Mouse (Mus musculus) layer of hippocampus, adult 11-12 months (tissue): ENCODE results near the gene Atp1b1.
A peak's percentile ranks its signal among the peaks of the same experiment; 100 is the strongest.

Source experiments
- DNase-seq: peaks from one replicate; pipeline ENCODE4 v3.0.0; 2022; ENCODE audit warnings: low spot score

Atp1b1 gene

GRCm38 (mm10) chr1:164467406-164467805 is 9.3 kb upstream of the Atp1b1 start:
- no peak for DNase-seq

DNA sequence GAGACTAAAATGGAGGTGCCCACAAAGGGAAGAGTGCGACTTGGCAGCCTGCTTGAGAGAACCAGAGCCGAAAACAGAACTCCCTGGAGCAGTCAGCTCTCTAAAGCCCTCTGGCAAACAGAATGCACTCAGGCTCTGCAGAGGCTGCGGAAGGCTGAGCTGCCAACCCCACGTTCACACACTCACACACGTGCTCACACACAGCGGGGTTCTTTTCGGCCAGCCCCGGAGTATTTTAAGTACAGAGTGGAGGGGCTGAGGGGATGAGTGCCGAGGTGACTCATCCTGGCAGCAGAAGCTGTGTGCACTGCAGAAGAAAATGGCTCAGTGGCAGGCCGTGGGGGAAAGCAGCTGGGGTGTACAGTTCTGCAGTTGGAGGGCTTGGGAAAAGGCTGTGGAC is 3.6 kb upstream of the Atp1b1 start:
- DNase-seq: peak; percentile 82

GRCm38 (mm10) chr1:164460921-164461697 is 3.0 kb upstream of the Atp1b1 start:
- no peak for DNase-seq

DNA sequence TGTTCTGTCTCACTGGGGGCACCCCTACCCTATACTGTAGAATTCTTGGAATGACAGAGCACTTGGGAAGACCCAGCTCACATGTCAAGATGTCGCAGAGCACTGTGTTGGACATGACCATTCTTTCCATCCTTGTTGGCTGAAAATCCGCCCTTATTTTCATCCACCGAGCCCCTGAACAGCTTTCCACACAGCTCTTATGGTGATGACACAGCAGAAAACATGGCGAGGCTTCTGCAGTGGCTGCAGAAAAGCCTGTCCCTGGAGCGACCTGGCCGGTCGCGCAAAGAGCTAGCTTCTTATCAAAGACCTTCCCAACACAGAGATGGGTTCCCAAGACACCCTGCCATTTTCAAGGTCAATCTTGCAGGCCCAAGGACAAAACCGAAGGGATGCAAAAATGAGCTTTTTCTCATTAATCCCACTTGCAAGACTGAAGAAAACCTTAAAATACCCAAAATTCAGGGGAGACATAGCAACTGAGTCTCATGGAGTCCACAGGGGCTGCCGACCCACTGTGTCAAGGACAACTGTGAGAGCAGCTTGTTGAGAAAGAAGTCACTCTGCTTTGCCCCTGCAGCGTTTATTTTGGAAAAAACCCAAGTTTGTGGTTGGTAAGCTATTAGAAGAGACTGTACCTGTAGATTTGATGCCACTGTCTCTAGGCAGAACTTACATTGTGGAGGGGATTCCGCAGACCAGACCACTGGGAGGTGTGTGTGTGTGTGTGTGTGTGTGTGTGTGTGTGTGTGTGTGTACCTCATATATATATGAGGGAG is 1.2 kb upstream of the Atp1b1 start:
- no peak for DNase-seq

DNA sequence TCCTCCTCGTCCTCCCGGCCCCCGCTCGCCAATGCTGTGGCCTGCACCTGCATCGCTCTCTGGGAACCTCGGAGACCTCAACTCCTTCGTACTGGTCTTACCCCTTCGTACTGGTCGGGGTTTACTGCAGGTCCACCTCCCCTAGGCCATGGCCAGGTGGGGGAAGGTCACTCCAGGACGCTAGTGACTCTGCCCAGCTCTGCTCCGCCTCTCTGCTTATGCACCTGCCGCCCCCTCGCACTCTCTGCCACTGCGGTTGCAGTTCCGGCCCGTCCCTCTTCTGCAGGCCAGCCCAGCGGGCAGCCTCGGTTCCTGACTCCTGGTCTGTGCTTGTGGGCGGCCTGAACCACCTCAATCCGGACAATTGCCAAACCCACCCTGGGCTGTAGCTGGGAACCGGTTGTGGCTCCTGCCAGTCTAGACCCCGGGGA is 481 bp upstream of the Atp1b1 start:
- no peak for DNase-seq

DNA sequence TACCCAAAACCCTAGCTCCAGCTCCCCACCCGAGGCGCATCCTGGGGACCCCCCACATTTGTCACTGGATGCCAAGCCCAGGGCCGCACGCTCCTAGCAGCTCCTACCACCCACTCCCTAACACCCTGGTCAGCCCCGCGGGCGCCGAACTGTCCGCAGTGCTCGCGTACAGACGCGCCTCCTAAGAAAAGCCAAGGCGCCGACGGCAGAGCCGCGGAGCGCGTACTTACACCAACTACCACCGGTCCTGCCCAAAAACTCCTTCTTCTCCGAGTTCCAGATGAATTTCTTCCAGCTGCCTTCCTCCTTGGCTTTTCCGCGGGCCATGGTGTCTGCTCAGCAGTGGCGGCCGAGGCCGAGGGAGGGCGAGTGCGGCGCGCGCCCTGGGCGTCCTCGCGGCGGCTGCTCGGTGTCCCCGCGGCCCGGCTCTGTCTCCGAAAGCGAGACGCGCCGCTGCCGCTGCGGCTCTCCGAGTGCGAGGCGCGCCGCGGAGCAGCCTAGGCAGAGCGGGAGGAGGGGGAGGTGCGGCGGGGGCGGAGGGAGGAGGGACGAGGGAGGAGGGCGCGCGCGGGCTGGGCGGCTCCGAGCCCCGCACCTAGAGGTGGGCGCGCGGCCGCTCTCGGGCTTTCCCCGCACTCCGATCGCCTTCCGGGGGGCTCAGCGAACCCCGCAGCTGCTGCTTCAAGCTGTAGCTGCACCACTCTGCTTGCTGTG is 467 bp downstream of the Atp1b1 start:
- DNase-seq: peak; percentile 58

DNA sequence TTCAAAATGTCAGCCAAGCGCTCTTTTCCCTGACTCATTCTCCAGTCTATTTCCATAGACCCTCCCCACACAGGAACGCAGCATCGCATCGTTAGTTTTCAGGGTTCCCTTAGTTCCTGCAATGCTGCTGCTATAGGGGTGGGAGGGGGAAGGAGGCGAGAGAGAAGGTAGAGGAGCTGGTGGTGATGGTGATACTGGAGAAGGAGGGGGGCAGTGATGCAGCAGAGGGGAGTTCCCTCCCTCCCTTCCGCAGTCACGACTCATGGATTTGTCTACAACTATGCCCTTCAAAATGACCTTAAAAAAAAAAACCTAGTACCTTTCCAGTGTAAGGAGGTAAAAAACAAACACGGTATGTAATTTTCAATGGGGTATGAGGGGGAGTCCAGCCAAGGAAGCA is 1.4 kb downstream of the Atp1b1 start:
- DNase-seq: no peak

- no peak for DNase-seq
These were observed 2.1 kb downstream of the Atp1b1 start for GRCm38 (mm10) chr1:164456065-164456464.

GRCm38 (mm10) chr1:164455614-164456013 is 2.5 kb downstream of the Atp1b1 start:
- DNase-seq: no peak

GRCm38 (mm10) chr1:164454747-164455400 is 3.3 kb downstream of the Atp1b1 start:
- DNase-seq: peak; percentile 75

- no peak for DNase-seq
These were observed 4.4 kb downstream of the Atp1b1 start for GRCm38 (mm10) chr1:164453739-164454138.

- no peak for DNase-seq
These were observed 5.0 kb downstream of the Atp1b1 start for GRCm38 (mm10) chr1:164453146-164453545.

GRCm38 (mm10) chr1:164452580-164452979 is 5.6 kb downstream of the Atp1b1 start:
- no peak for DNase-seq

GRCm38 (mm10) chr1:164451346-164451745 is 6.8 kb downstream of the Atp1b1 start:
- DNase-seq: no peak

DNA sequence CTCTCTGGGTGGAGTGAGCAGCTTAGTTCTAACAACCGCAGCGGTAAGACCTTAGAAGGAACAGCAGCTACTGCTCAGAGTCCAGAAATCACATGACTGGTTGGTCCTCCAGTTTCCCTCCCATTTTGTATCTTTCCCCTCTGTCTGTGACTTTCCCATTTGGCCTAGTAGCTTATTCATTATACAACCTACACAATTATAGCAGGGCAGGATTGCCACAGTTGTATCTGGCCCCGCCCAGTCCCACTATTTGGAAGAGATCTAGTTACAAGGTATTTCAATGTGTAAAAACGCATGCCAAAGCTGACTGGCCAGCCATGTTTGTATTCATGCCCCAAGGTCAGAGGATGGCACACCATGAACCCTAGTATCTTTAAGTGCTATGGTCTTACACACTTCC is 7.5 kb downstream of the Atp1b1 start:
- DNase-seq: no peak

- no peak for DNase-seq
These were observed 7.9 kb downstream of the Atp1b1 start for GRCm38 (mm10) chr1:164450231-164450630.

GRCm38 (mm10) chr1:164449626-164450025 is 8.5 kb downstream of the Atp1b1 start:
- no peak for DNase-seq

DNA sequence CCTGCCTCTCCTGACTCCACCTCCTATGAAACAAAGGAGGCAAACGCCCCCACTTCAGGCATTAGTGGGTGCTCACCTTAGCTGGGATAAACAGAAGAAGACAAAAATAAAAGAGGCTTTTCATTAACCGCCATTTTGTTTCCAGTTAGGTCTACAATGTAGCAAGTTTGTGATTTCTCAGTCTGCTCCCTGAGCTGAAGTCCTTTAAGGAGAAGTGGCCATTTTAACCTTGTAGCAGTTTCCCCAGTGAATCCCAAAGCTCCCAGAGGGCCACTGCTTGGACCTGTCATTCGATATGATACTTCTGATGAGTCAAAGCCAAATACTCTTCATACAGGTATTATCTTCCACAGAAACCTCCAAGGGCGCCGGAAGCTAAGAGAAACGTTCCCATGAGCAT is 10.6 kb downstream of the Atp1b1 start:
- no peak for DNase-seq

DNA sequence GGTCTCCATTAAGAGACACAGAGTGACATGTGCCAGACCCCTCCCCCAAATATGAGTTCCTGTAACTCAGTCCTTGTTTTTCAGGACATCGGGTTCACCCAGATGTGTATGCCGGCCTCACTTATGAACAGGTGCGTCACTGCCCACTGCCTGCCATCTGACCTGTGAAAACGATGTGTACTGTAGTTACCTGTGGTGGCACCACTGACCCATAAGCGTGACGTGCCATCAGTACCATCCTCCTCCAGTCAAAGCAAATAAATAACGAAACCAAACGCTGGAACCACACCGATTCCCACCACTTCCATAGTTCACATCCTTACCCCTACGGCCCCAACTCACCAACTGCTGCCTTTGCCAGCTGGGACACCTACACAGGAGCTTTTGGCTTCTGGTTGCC is 11.6 kb downstream of the Atp1b1 start:
- DNase-seq: no peak

- no peak for DNase-seq
These were observed 12.5 kb downstream of the Atp1b1 start for GRCm38 (mm10) chr1:164445620-164446162.

GRCm38 (mm10) chr1:164441408-164441974 is 16.7 kb downstream of the Atp1b1 start:
- no peak for DNase-seq
